In the genomic region with DNA sequence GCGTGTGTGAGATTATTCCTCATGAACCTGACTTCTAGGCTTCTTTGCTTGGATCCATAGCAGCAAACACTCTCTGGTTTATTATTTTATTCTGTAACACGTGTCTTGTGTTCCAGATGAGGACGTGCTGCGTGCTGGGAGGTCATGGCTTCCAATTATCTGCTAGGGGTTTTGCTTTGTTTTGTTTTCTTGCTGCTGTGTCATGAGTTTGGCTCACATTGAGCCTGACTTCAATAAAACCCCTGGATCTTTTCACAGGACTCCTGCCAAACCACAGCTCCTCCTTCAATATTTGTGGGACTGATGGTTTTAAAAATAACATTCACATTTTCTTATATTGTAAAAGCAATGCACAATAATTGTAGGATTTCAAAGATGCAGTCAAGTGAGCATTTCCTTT, we compare ENCODE assay signal across 12 mouse cellular contexts. TPM values are rescaled to one million over a fixed set of nuclear protein-coding genes. Genes with fewer than 3 reads are reported as not detected.
DNase-seq lines count a peak whose midpoint lies in the region; ATAC-seq lines count a peak whose summit lies in the region.
"Had no signal": no experiment of that assay in that cellular context is flagged by ENCODE, and none has a peak within 500 bp of the region (broad histone marks: within the 10 kb centered on the region; RNA-seq: fewer than 3 reads in every experiment).

No protein-coding gene starts in this region.

- no peak for ATAC-seq in heart, embryonic 11.5 days (replicated peaks; ENCODE audit: insufficient number of reproducible peaks, low FRiP score, low TSS enrichment)
- no peak for ATAC-seq in midbrain, embryonic 14.5 days (ENCODE audit: low FRiP score, low TSS enrichment)
- ATAC-seq in forebrain, embryonic 12.5 days (ENCODE audit: low FRiP score), result no peak

- H3K36me3 ChIP-seq in heart, embryonic 11.5 days (ENCODE audit: control insufficient read depth, insufficient read depth, low read length), result no peaks in the 10 kb centered on the region
- no peaks in the 10 kb centered on the region for H3K36me3 ChIP-seq in midbrain, embryonic 14.5 days (ENCODE audit: control insufficient read depth, insufficient read depth, low read length)
- no peaks in the 10 kb centered on the region for H3K36me3 ChIP-seq in midbrain, embryonic 10.5 days
- no peaks in the 10 kb centered on the region for H3K36me3 ChIP-seq in forebrain, embryonic 12.5 days (replicated peaks)
- H3K36me3 ChIP-seq: liver, embryonic 13.5 days; stomach, embryonic 15.5 days had no signal

- H3K9me3 ChIP-seq in heart, embryonic 11.5 days (replicated peaks; ENCODE audit: control insufficient read depth, low read length), result no peaks in the 10 kb centered on the region
- H3K9me3 ChIP-seq in midbrain, embryonic 14.5 days (ENCODE audit: control insufficient read depth, low read length), result no peaks in the 10 kb centered on the region
- H3K9me3 ChIP-seq in midbrain, embryonic 10.5 days (replicated peaks), result 0 out of 2 replicates have a peak, but pooled peaks cover 3% of the 10 kb centered on the region
- no peaks in the 10 kb centered on the region for H3K9me3 ChIP-seq in forebrain, embryonic 12.5 days
- H3K9me3 ChIP-seq: liver, embryonic 13.5 days; stomach, embryonic 15.5 days had no signal

- no peaks in the 10 kb centered on the region for H3K27me3 ChIP-seq in heart, embryonic 11.5 days (ENCODE audit: control insufficient read depth, insufficient read depth, low read length)
- no peaks in the 10 kb centered on the region for H3K27me3 ChIP-seq in midbrain, embryonic 14.5 days (ENCODE audit: control insufficient read depth, insufficient read depth, low read length)
- H3K27me3 ChIP-seq in midbrain, embryonic 10.5 days (ENCODE audit: low read depth, poor library complexity, severe bottlenecking), result no peaks in the 10 kb centered on the region
- no peaks in the 10 kb centered on the region for H3K27me3 ChIP-seq in forebrain, embryonic 12.5 days
- H3K27me3 ChIP-seq: liver, embryonic 13.5 days; stomach, embryonic 15.5 days had no signal

- H3K27ac ChIP-seq in heart, embryonic 11.5 days (ENCODE audit: low read depth, low read length), result no peak overlapping the region
- no peak overlapping the region for H3K27ac ChIP-seq in midbrain, embryonic 14.5 days (replicated peaks; ENCODE audit: low read depth, low read length)
- no peak overlapping the region for H3K27ac ChIP-seq in midbrain, embryonic 10.5 days (replicated peaks)
- H3K27ac ChIP-seq in forebrain, embryonic 12.5 days, result no peak overlapping the region
- H3K27ac ChIP-seq: liver, embryonic 13.5 days; stomach, embryonic 15.5 days had no signal

- no peaks in the 10 kb centered on the region for H3K4me1 ChIP-seq in heart, embryonic 11.5 days (ENCODE audit: control insufficient read depth, insufficient read depth, low read length)
- no peaks in the 10 kb centered on the region for H3K4me1 ChIP-seq in midbrain, embryonic 14.5 days (ENCODE audit: control insufficient read depth, insufficient read depth, low read length)
- no peaks in the 10 kb centered on the region for H3K4me1 ChIP-seq in midbrain, embryonic 10.5 days
- no peaks in the 10 kb centered on the region for H3K4me1 ChIP-seq in forebrain, embryonic 12.5 days
- H3K4me1 ChIP-seq: liver, embryonic 13.5 days; stomach, embryonic 15.5 days had no signal

- no peak overlapping the region for H3K4me3 ChIP-seq in heart, embryonic 11.5 days (ENCODE audit: low read depth, low read length)
- no peak overlapping the region for H3K4me3 ChIP-seq in midbrain, embryonic 14.5 days (replicated peaks; ENCODE audit: low read depth, low read length)
- no peak overlapping the region for H3K4me3 ChIP-seq in midbrain, embryonic 10.5 days
- H3K4me3 ChIP-seq in forebrain, embryonic 12.5 days (replicated peaks), result no peak overlapping the region
- H3K4me3 ChIP-seq: liver, embryonic 13.5 days; stomach, embryonic 15.5 days had no signal

- peak; percentile 41 for DNase-seq in heart, adult 8-10 months (ENCODE audit: low spot score)
- peak; percentile 11 for DNase-seq in midbrain, embryonic 14.5 days
- DNase-seq in midbrain, embryonic 10.5 days (ENCODE audit: low spot score), result no peak
- peak; percentile 43 for DNase-seq in gastrocnemius, postnatal 25 days
- peak; percentile 58 to 64 for DNase-seq in kidney, postnatal 4 days
- no peak for DNase-seq in yolk sac, embryonic 10.5 days (ENCODE audit: low spot score)
- DNase-seq: adrenal gland, adult 8-10 months; liver, embryonic 13.5 days had no signal

- H3K9ac ChIP-seq in heart, embryonic 11.5 days (ENCODE audit: low read depth, low read length), result no peak overlapping the region
- H3K9ac ChIP-seq in midbrain, embryonic 14.5 days (replicated peaks; ENCODE audit: low read length), result no peak overlapping the region
- no peak overlapping the region for H3K9ac ChIP-seq in forebrain, embryonic 12.5 days
- H3K9ac ChIP-seq: liver, embryonic 13.5 days; stomach, embryonic 15.5 days had no signal

- 70% methylated on average over 4 of the region's 4 CpGs for WGBS in heart, embryonic 11.5 days (ENCODE audit: insufficient replicate concordance)
- WGBS in midbrain, embryonic 14.5 days, result 81% methylated on average over 4 of the region's 4 CpGs
- 76% methylated on average over 4 of the region's 4 CpGs for WGBS in midbrain, embryonic 10.5 days
- WGBS in forebrain, embryonic 12.5 days, result 81% methylated on average over 4 of the region's 4 CpGs

- no peak overlapping the region for H3K4me2 ChIP-seq in heart, embryonic 11.5 days
- H3K4me2 ChIP-seq in midbrain, embryonic 14.5 days (ENCODE audit: low read length), result no peak overlapping the region
- no peak overlapping the region for H3K4me2 ChIP-seq in forebrain, embryonic 12.5 days
- H3K4me2 ChIP-seq: liver, embryonic 13.5 days; midbrain, embryonic 11.5 days; stomach, embryonic 15.5 days had no signal

RNA-seq across cellular contexts. Expression of gene Rcan2, which starts 16.6 kb away (rescaled TPM):
- 100 to 1,000 TPM; 431 to 459 (median 436) TPM for total RNA-seq in heart, adult 8-10 months (2022)
- polyA plus RNA-seq in heart, embryonic 11.5 days (2014; fragmentation: Nextera tagmentation; extraction: Ambion mirVana), result 28.7 and 32.4 TPM in 2 replicates
- 68.5 and 79.4 TPM in 2 replicates for polyA plus RNA-seq in midbrain, embryonic 14.5 days (2014; fragmentation: Nextera tagmentation; extraction: Ambion mirVana)
- 5.6 and 10.9 TPM in 2 replicates for polyA plus RNA-seq in midbrain, embryonic 10.5 days (2016; fragmentation: Nextera tagmentation; extraction: Ambion mirVana)
- 10 to 100 TPM; 39.1 to 48.2 TPM for total RNA-seq in gastrocnemius, postnatal 25 days (2021)
- polyA plus RNA-seq in forebrain, embryonic 12.5 days (2016; fragmentation: Nextera tagmentation; extraction: Ambion mirVana), result 25.5 and 26.6 TPM in 2 replicates

Comparison
In these comparisons a context has a peak if more than half of its experiments do, and no peak if none do; other contexts are left out.
1. DNase-seq: peak in heart, adult 8-10 months (single experiment), midbrain, embryonic 14.5 days (single experiment), gastrocnemius, postnatal 25 days (single experiment) and kidney, postnatal 4 days (2 of 2); none in midbrain, embryonic 10.5 days (single experiment) and yolk sac, embryonic 10.5 days (single experiment).